Comparison of ENCODE assay signal across 15 mouse cellular contexts in genomic region chr2:179767527-179767849, GRCm38 (mm10).
DNase-seq lines count a peak whose midpoint lies in the region; ATAC-seq and TF ChIP-seq lines count a peak whose summit lies in the region.
"Had no signal": no experiment of that assay in that cellular context is flagged by ENCODE, and none has a peak within 500 bp of the region (broad histone marks: within the 10 kb centered on the region; RNA-seq: fewer than 3 reads in every experiment).

No protein-coding gene starts in this region.

- H3K9ac ChIP-seq in heart, embryonic 11.5 days (ENCODE audit: low read depth, low read length) = no peak overlapping the region
- H3K9ac ChIP-seq in forebrain, embryonic 11.5 days (ENCODE audit: low read length) = no peak overlapping the region
- no peak overlapping the region for H3K9ac ChIP-seq in hindbrain, embryonic 16.5 days (ENCODE audit: low read depth, low read length)
- H3K9ac ChIP-seq: liver, embryonic 13.5 days had no signal

- H3K4me3 ChIP-seq in heart, embryonic 11.5 days (ENCODE audit: low read depth, low read length) = no peak overlapping the region
- peak overlapping the region; percentile 32; the same call in 1 of the 2 replicates for H3K4me3 ChIP-seq in E14TG2a.4 (replicated peaks; ENCODE audit: low read length)
- H3K4me3 ChIP-seq in forebrain, embryonic 11.5 days (ENCODE audit: low read depth, low read length) = no peak overlapping the region
- H3K4me3 ChIP-seq in hindbrain, embryonic 16.5 days (ENCODE audit: low read length) = no peak overlapping the region
- H3K4me3 ChIP-seq: gastrocnemius, adult 2 months; liver, embryonic 13.5 days; myocyte had no signal

- H3K4me1 ChIP-seq in heart, embryonic 11.5 days (ENCODE audit: control insufficient read depth, insufficient read depth, low read length) = peaks cover 32% of the 10 kb centered on the region
- H3K4me1 ChIP-seq in E14TG2a.4 (replicated peaks; ENCODE audit: low read depth, low read length) = peaks cover 48% of the 10 kb centered on the region
- peaks cover 15% of the 10 kb centered on the region for H3K4me1 ChIP-seq in forebrain, embryonic 11.5 days (replicated peaks; ENCODE audit: control insufficient read depth, insufficient read depth, low read length)
- H3K4me1 ChIP-seq in hindbrain, embryonic 16.5 days (ENCODE audit: control insufficient read depth, insufficient read depth, low read depth, low read length) = peaks cover 26% of the 10 kb centered on the region

- intact Hi-C loops in left cerebral cortex, postnatal 10 days (cut with DNase I) = no loop called here

- H3K27ac ChIP-seq in heart, embryonic 11.5 days (ENCODE audit: low read depth, low read length) = no peak overlapping the region
- no peak overlapping the region for H3K27ac ChIP-seq in forebrain, embryonic 11.5 days (ENCODE audit: low read depth, low read length)
- H3K27ac ChIP-seq in hindbrain, embryonic 16.5 days (ENCODE audit: low read depth, low read length) = 0 out of 2 replicates have a peak overlapping the region, but pooled peaks have one; percentile 27
- H3K27ac ChIP-seq: gastrocnemius, adult 2 months; liver, embryonic 13.5 days had no signal

- H3K36me3 ChIP-seq in heart, embryonic 11.5 days (ENCODE audit: control insufficient read depth, insufficient read depth, low read length) = no peaks in the 10 kb centered on the region
- no peaks in the 10 kb centered on the region for H3K36me3 ChIP-seq in E14TG2a.4 (ENCODE audit: insufficient read depth, low read length)
- H3K36me3 ChIP-seq in forebrain, embryonic 11.5 days (ENCODE audit: control insufficient read depth, insufficient read depth, low read length) = no peaks in the 10 kb centered on the region
- no peaks in the 10 kb centered on the region for H3K36me3 ChIP-seq in hindbrain, embryonic 16.5 days (ENCODE audit: control insufficient read depth, insufficient read depth, low read length)
- H3K36me3 ChIP-seq: liver, embryonic 13.5 days had no signal

- H3K4me2 ChIP-seq in heart, embryonic 11.5 days = peak overlapping the region; percentile 32
- peak overlapping the region; percentile 35; the same call in 1 of the 2 replicates for H3K4me2 ChIP-seq in forebrain, embryonic 11.5 days (ENCODE audit: low read depth, low read length, severe bottlenecking)
- peak overlapping the region; percentile 42; the same call in 1 of the 2 replicates for H3K4me2 ChIP-seq in hindbrain, embryonic 16.5 days (ENCODE audit: low read length)
- H3K4me2 ChIP-seq: liver, embryonic 13.5 days had no signal

- peaks cover 7% of the 10 kb centered on the region for H3K27me3 ChIP-seq in heart, embryonic 11.5 days (ENCODE audit: control insufficient read depth, insufficient read depth, low read length)
- H3K27me3 ChIP-seq in E14TG2a.4 (ENCODE audit: insufficient read depth, low read length) = peaks cover 57% of the 10 kb centered on the region
- H3K27me3 ChIP-seq in forebrain, embryonic 11.5 days (ENCODE audit: control insufficient read depth, insufficient read depth, low read length) = no peaks in the 10 kb centered on the region
- no peaks in the 10 kb centered on the region for H3K27me3 ChIP-seq in hindbrain, embryonic 16.5 days (replicated peaks; ENCODE audit: control insufficient read depth, insufficient read depth, low read length)

- no peak for TF ChIP-seq CTCF in E14TG2a.4 (conservative IDR thresholded peaks at IDR 0.05; ENCODE audit: low read length)

- no peak for DNase-seq in heart, adult 9 months (ENCODE audit: low spot score in 2 of 2)
- DNase-seq in forebrain, embryonic 11.5 days (ENCODE audit: low spot score) = no peak
- DNase-seq in left cerebral cortex, postnatal 10 days (ENCODE audit: extremely low spot score in 1 of 2, low spot score in 2 of 2) = no peak
- DNase-seq in layer of hippocampus, adult 11-12 months (ENCODE audit: low spot score) = no peak
- no peak for DNase-seq in frontal cortex, postnatal 36 days (ENCODE audit: low spot score in 2 of 2)
- DNase-seq: adrenal gland, postnatal 14 days; B cell, adult 2 months; cerebellum, adult 11-12 months; gastrocnemius, adult 2 months; liver, embryonic 13.5 days; thymus, postnatal 14 days had no signal

- no peaks in the 10 kb centered on the region for H3K9me3 ChIP-seq in heart, embryonic 11.5 days (replicated peaks; ENCODE audit: control insufficient read depth, low read length)
- H3K9me3 ChIP-seq in E14TG2a.4 (ENCODE audit: low read length) = no peaks in the 10 kb centered on the region
- no peaks in the 10 kb centered on the region for H3K9me3 ChIP-seq in forebrain, embryonic 11.5 days (ENCODE audit: control insufficient read depth, low read length)
- no peaks in the 10 kb centered on the region for H3K9me3 ChIP-seq in hindbrain, embryonic 16.5 days (ENCODE audit: control insufficient read depth, low read length)
- H3K9me3 ChIP-seq: liver, embryonic 13.5 days had no signal

- WGBS in heart, embryonic 11.5 days (ENCODE audit: insufficient replicate concordance) = 8% methylated on average over 9 of the region's 9 CpGs
- WGBS in forebrain, embryonic 11.5 days = 4% methylated on average over 9 of the region's 9 CpGs
- WGBS in hindbrain, embryonic 16.5 days = 8% methylated on average over 9 of the region's 9 CpGs

- no peak for ATAC-seq in heart, embryonic 11.5 days (replicated peaks; ENCODE audit: insufficient number of reproducible peaks, low FRiP score, low TSS enrichment)
- peak; percentile 23; the same call in 1 of the 2 replicates for ATAC-seq in forebrain, embryonic 11.5 days (replicated peaks; ENCODE audit: low FRiP score)
- no peak for ATAC-seq in hindbrain, embryonic 16.5 days
